In the genomic region with DNA sequence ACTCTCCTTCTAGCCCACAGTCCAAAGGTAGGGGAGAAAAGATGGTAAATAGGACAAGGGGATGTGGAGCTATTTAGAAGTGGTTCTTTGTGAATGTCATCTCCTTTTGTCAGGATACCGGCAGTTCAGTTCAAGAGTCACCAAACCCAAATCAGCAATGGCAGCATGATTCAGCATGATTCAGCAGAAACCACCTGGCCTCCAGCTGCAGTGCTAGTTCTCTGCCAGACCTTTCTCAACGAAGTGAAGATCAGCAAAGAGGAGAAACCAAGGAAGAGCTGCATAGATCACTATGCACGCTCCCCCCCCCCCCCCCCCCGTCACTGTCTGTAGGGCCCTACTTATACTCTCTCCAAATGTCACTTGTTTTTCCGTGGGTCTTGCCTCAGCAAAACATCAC, we compare ENCODE assay signal across 13 mouse cellular contexts. TPM values are rescaled to one million over a fixed set of nuclear protein-coding genes. Genes with fewer than 3 reads are reported as not detected.
DNase-seq lines count a peak whose midpoint lies in the region; ATAC-seq and TF ChIP-seq lines count a peak whose summit lies in the region.
"Had no signal": no experiment of that assay in that cellular context is flagged by ENCODE, and none has a peak within 500 bp of the region (broad histone marks: within the 10 kb centered on the region; RNA-seq: fewer than 3 reads in every experiment).

No protein-coding gene starts in this region.

- no peaks in the 10 kb centered on the region for H3K4me1 ChIP-seq in heart, embryonic 11.5 days (ENCODE audit: control insufficient read depth, insufficient read depth, low read length)
- 0 out of 2 replicates have a peak, but pooled peaks cover 2% of the 10 kb centered on the region for H3K4me1 ChIP-seq in liver, postnatal 0 days (ENCODE audit: insufficient read depth)
- H3K4me1 ChIP-seq: heart, embryonic 15.5 days; limb, embryonic 13.5 days had no signal

- no peaks in the 10 kb centered on the region for H3K27me3 ChIP-seq in heart, embryonic 11.5 days (ENCODE audit: control insufficient read depth, insufficient read depth, low read length)
- H3K27me3 ChIP-seq in liver, postnatal 0 days (ENCODE audit: insufficient read depth, low read length), result no peaks in the 10 kb centered on the region
- H3K27me3 ChIP-seq: heart, embryonic 15.5 days; limb, embryonic 13.5 days had no signal

- H3K4me2 ChIP-seq in heart, embryonic 11.5 days, result no peak overlapping the region
- no peak overlapping the region for H3K4me2 ChIP-seq in liver, postnatal 0 days (ENCODE audit: low read depth, low read length)
- H3K4me2 ChIP-seq: heart, embryonic 15.5 days; limb, embryonic 13.5 days had no signal

- WGBS in heart, embryonic 11.5 days (ENCODE audit: insufficient replicate concordance), result 68% methylated on average over 5 of the region's 5 CpGs
- WGBS in liver, postnatal 0 days (ENCODE audit: insufficient replicate concordance), result 40% methylated on average over 5 of the region's 5 CpGs

- TF ChIP-seq CTCF in liver, postnatal 0 days (IDR thresholded peaks at IDR 0.05; ENCODE audit: low read depth), result no peak

- peak; percentile 63; the same call in 1 of the 2 replicates for ATAC-seq in heart, embryonic 11.5 days (replicated peaks; ENCODE audit: insufficient number of reproducible peaks, low FRiP score, low TSS enrichment)
- ATAC-seq in liver, postnatal 0 days, result peak; percentile 62

- H3K36me3 ChIP-seq in heart, embryonic 11.5 days (ENCODE audit: control insufficient read depth, insufficient read depth, low read length), result no peaks in the 10 kb centered on the region
- no peaks in the 10 kb centered on the region for H3K36me3 ChIP-seq in liver, postnatal 0 days (replicated peaks; ENCODE audit: insufficient read depth, low read length)
- H3K36me3 ChIP-seq: heart, embryonic 15.5 days; limb, embryonic 13.5 days had no signal

- no peak; the same call in 1 of the 2 replicates for TF ChIP-seq EP300 in liver, postnatal 0 days (IDR thresholded peaks at IDR 0.05; ENCODE audit: low read depth)

- H3K4me3 ChIP-seq in heart, embryonic 11.5 days (ENCODE audit: low read depth, low read length), result no peak overlapping the region
- no peak overlapping the region for H3K4me3 ChIP-seq in liver, postnatal 0 days (ENCODE audit: low read depth, low read length)
- H3K4me3 ChIP-seq: heart, embryonic 15.5 days; layer of hippocampus, adult 2 months; limb, embryonic 13.5 days had no signal

- no peaks in the 10 kb centered on the region for H3K9me3 ChIP-seq in heart, embryonic 11.5 days (replicated peaks; ENCODE audit: control insufficient read depth, low read length)
- no peaks in the 10 kb centered on the region for H3K9me3 ChIP-seq in liver, postnatal 0 days (ENCODE audit: low read length)
- H3K9me3 ChIP-seq: heart, embryonic 15.5 days; limb, embryonic 13.5 days had no signal

- peak overlapping the region; percentile 35; the same call in 1 of the 2 replicates for H3K27ac ChIP-seq in heart, embryonic 11.5 days (ENCODE audit: low read depth, low read length)
- no peak overlapping the region for H3K27ac ChIP-seq in liver, postnatal 0 days (ENCODE audit: low read depth)
- H3K27ac ChIP-seq: heart, embryonic 15.5 days; layer of hippocampus, adult 2 months; limb, embryonic 13.5 days had no signal

- no peak for DNase-seq in heart, adult 9 months (ENCODE audit: low spot score in 2 of 2)
- DNase-seq in ES-CJ7 (ENCODE audit: low read depth, low spot score), result peak; percentile 84
- DNase-seq in embryo, embryonic 10.5 days (ENCODE audit: low spot score), result peak; percentile 31
- peak; percentile 49 for DNase-seq in liver, postnatal 0 days
- DNase-seq in right cerebral cortex, postnatal 25 days, result no peak
- DNase-seq in cerebellum, adult 9-11 months, result no peak
- no peak for DNase-seq in adrenal gland, adult 18-20 months (ENCODE audit: low spot score in 2 of 2)

- H3K9ac ChIP-seq in heart, embryonic 11.5 days (ENCODE audit: low read depth, low read length), result no peak overlapping the region
- no peak overlapping the region for H3K9ac ChIP-seq in liver, postnatal 0 days (replicated peaks)
- H3K9ac ChIP-seq: heart, embryonic 15.5 days; limb, embryonic 13.5 days had no signal

RNA-seq across cellular contexts. Expression of gene Six4, which starts 24.3 kb away (rescaled TPM):
- polyA plus RNA-seq in heart, embryonic 11.5 days (2014; fragmentation: Nextera tagmentation; extraction: Ambion mirVana), result 2.5 and 3.0 TPM in 2 replicates
- not detected in 2 replicates for polyA plus RNA-seq in liver, postnatal 0 days (2015; fragmentation: Nextera tagmentation; extraction: Ambion mirVana)
- total RNA-seq in adrenal gland, adult 18-20 months (2021), result 1 to 10 TPM in 1 of 2 experiments, under 1 TPM in 1; 0.83 to 1.3 TPM
- total RNA-seq: monocyte, adult 5-6 weeks had no signal

RNA-seq across cellular contexts. Expression of gene Mnat1, which starts 34.6 kb away (rescaled TPM):
- 32.6 and 32.8 TPM in 2 replicates for polyA plus RNA-seq in heart, embryonic 11.5 days (2014; fragmentation: Nextera tagmentation; extraction: Ambion mirVana)
- polyA plus RNA-seq in liver, postnatal 0 days (2015; fragmentation: Nextera tagmentation; extraction: Ambion mirVana), result 8.6 and 8.9 TPM in 2 replicates
- 10 to 100 TPM; 15.0 to 16.6 TPM for total RNA-seq in adrenal gland, adult 18-20 months (2021)

RNA-seq across cellular contexts. Expression of gene Six1, which starts 35.2 kb away (rescaled TPM):
- polyA plus RNA-seq in heart, embryonic 11.5 days (2014; fragmentation: Nextera tagmentation; extraction: Ambion mirVana), result 1.3 and 2.3 TPM in 2 replicates
- polyA plus RNA-seq in liver, postnatal 0 days (2015; fragmentation: Nextera tagmentation; extraction: Ambion mirVana), result 0.04 and 0.17 TPM in 2 replicates
- 1 to 10 TPM; 1.8 to 8.8 TPM for total RNA-seq in adrenal gland, adult 18-20 months (2021)
- total RNA-seq: monocyte, adult 5-6 weeks had no signal
- polyA plus RNA-seq: intestine, embryonic 14.5 days had no signal

Comparison
In these comparisons a context has a peak if more than half of its experiments do, and no peak if none do; other contexts are left out.
1. DNase-seq: peak in ES-CJ7 (single experiment), embryo, embryonic 10.5 days (single experiment) and liver, postnatal 0 days (single experiment); none in heart, adult 9 months (0 of 2), right cerebral cortex, postnatal 25 days (single experiment), cerebellum, adult 9-11 months (single experiment) and adrenal gland, adult 18-20 months (0 of 2).